Mouse (Mus musculus): ENCODE measurements at regions not wholly inside any gene's neighbourhood (a gene's known extent, or its start where the extent isn't known, plus 50 kb on each side); places are given as distances from the start of the nearest gene placed in this dataset.
A peak's percentile ranks its signal among the peaks of the same experiment; 100 is the strongest.

GRCm38 (mm10) chr11:18586468-18586867, 432.3 kb downstream of the Meis1 start:
- no peak for TF ChIP-seq CTCF (IDR thresholded peaks at IDR 0.05; ENCODE audit: low read depth)
- 71% methylated on average over 3 of the region's 3 CpGs for WGBS
- Histone ChIP-seq H3K27ac (no peak overlapping the region), H3K9me3 (ENCODE audit: low read length) (no peaks in the 10 kb centered on the region), H3K4me1 (ENCODE audit: insufficient read depth, low read length) (peaks cover 5% of the 10 kb centered on the region), H3K9ac (replicated peaks; ENCODE audit: low read length) (no peak overlapping the region), H3K4me2 (ENCODE audit: low read depth, low read length) (no peak overlapping the region), H3K27me3 (ENCODE audit: insufficient read depth, low read length) (no peaks in the 10 kb centered on the region), H3K4me3 (ENCODE audit: low read length) (no peak overlapping the region), H3K36me3 (ENCODE audit: insufficient read depth, low read length) (no peaks in the 10 kb centered on the region)
- ATAC-seq (no peak), DNase-seq (ENCODE audit: low spot score) (no peak)

- peaks cover 5% of the 10 kb centered on the region for H3K4me1 ChIP-seq (ENCODE audit: insufficient read depth, low read length)
- DNase-seq (ENCODE audit: low spot score) (no peak), ATAC-seq (no peak)
- no peaks in the 10 kb centered on the region for H3K36me3 ChIP-seq (ENCODE audit: insufficient read depth, low read length)
- H3K9ac ChIP-seq (replicated peaks; ENCODE audit: low read length) = no peak overlapping the region
- H3K27ac ChIP-seq = no peak overlapping the region
- no peak for TF ChIP-seq CTCF (IDR thresholded peaks at IDR 0.05; ENCODE audit: low read depth)
- no peak overlapping the region for H3K4me2 ChIP-seq (ENCODE audit: low read depth, low read length)
- no peaks in the 10 kb centered on the region for H3K27me3 ChIP-seq (ENCODE audit: insufficient read depth, low read length)
- WGBS = 50% methylated on average over 8 of the region's 8 CpGs
- no peaks in the 10 kb centered on the region for H3K9me3 ChIP-seq (ENCODE audit: low read length)
- no peak overlapping the region for H3K4me3 ChIP-seq (ENCODE audit: low read length)
Measured at GRCm38 (mm10) chr11:18585031-18585430, 433.8 kb downstream of the Meis1 start.

GRCm38 (mm10) chr11:18582781-18583161, 436.0 kb downstream of the Meis1 start:
- TF ChIP-seq CTCF (IDR thresholded peaks at IDR 0.05; ENCODE audit: low read depth) = no peak
- H3K27ac ChIP-seq = no peak overlapping the region
- H3K4me1 ChIP-seq (ENCODE audit: insufficient read depth, low read length) = peaks cover 5% of the 10 kb centered on the region
- 78% methylated on average over 1 of the region's 1 CpGs for WGBS
- H3K4me3 ChIP-seq (ENCODE audit: low read length) = no peak overlapping the region
- no peak overlapping the region for H3K4me2 ChIP-seq (ENCODE audit: low read depth, low read length)
- H3K36me3 ChIP-seq (ENCODE audit: insufficient read depth, low read length) = no peaks in the 10 kb centered on the region
- H3K27me3 ChIP-seq (ENCODE audit: insufficient read depth, low read length) = no peaks in the 10 kb centered on the region
- H3K9me3 ChIP-seq (ENCODE audit: low read length) = no peaks in the 10 kb centered on the region
- no peak for DNase-seq (ENCODE audit: low spot score)
- ATAC-seq = no peak
- no peak overlapping the region for H3K9ac ChIP-seq (replicated peaks; ENCODE audit: low read length)

- Histone ChIP-seq H3K4me2 (ENCODE audit: low read depth, low read length) (no peak overlapping the region), H3K27ac (peak overlapping the region; percentile 74), H3K4me1 (ENCODE audit: insufficient read depth, low read length) (peaks cover 5% of the 10 kb centered on the region), H3K4me3 (ENCODE audit: low read length) (no peak overlapping the region), H3K9me3 (ENCODE audit: low read length) (no peaks in the 10 kb centered on the region), H3K9ac (replicated peaks; ENCODE audit: low read length) (no peak overlapping the region), H3K27me3 (ENCODE audit: insufficient read depth, low read length) (no peaks in the 10 kb centered on the region), H3K36me3 (ENCODE audit: insufficient read depth, low read length) (no peaks in the 10 kb centered on the region)
- DNase-seq (ENCODE audit: low spot score) (peak; percentile 75), ATAC-seq (peak; percentile 73)
- WGBS = 37% methylated on average over 2 of the region's 2 CpGs
- TF ChIP-seq CTCF (IDR thresholded peaks at IDR 0.05; ENCODE audit: low read depth) = no peak
Measured at GRCm38 (mm10) chr11:18581997-18582780, 436.6 kb downstream of the Meis1 start.

- H3K4me2 ChIP-seq (ENCODE audit: low read depth, low read length) = no peak overlapping the region
- no peak overlapping the region for H3K9ac ChIP-seq (replicated peaks; ENCODE audit: low read length)
- peaks cover 5% of the 10 kb centered on the region for H3K4me1 ChIP-seq (ENCODE audit: insufficient read depth, low read length)
- H3K9me3 ChIP-seq (ENCODE audit: low read length) = no peaks in the 10 kb centered on the region
- peak; percentile 86 for DNase-seq (ENCODE audit: low spot score)
- peak; percentile 89 for ATAC-seq
- no peaks in the 10 kb centered on the region for H3K36me3 ChIP-seq (ENCODE audit: insufficient read depth, low read length)
- H3K27me3 ChIP-seq (ENCODE audit: insufficient read depth, low read length) = no peaks in the 10 kb centered on the region
- 43% methylated on average over 8 of the region's 8 CpGs for WGBS
- no peak overlapping the region for H3K4me3 ChIP-seq (ENCODE audit: low read length)
- TF ChIP-seq CTCF (IDR thresholded peaks at IDR 0.05; ENCODE audit: low read depth) = no peak
- peak overlapping the region; percentile 74 for H3K27ac ChIP-seq
Measured at GRCm38 (mm10) chr11:18581078-18581800, 437.5 kb downstream of the Meis1 start.

GRCm38 (mm10) chr11:18571557-18572209, 447.1 kb downstream of the Meis1 start:
- ATAC-seq (no peak), DNase-seq (ENCODE audit: low spot score) (no peak)
- Histone ChIP-seq H3K4me2 (ENCODE audit: low read depth, low read length) (no peak overlapping the region), H3K9me3 (ENCODE audit: low read length) (no peaks in the 10 kb centered on the region), H3K4me3 (ENCODE audit: low read length) (no peak overlapping the region), H3K36me3 (ENCODE audit: insufficient read depth, low read length) (no peaks in the 10 kb centered on the region), H3K4me1 (ENCODE audit: insufficient read depth, low read length) (no peaks in the 10 kb centered on the region; the same call in 1 of the 2 replicates), H3K27ac (no peak overlapping the region), H3K9ac (replicated peaks; ENCODE audit: low read length) (no peak overlapping the region), H3K27me3 (ENCODE audit: insufficient read depth, low read length) (no peaks in the 10 kb centered on the region)
- 87% methylated on average over 4 of the region's 4 CpGs for WGBS
- TF ChIP-seq CTCF (IDR thresholded peaks at IDR 0.05; ENCODE audit: low read depth) = no peak
